Mouse (Mus musculus) MEL (cell line): Measurements from ENCODE around the gene Usp22. TPM values are rescaled to one million over a fixed set of nuclear protein-coding genes. Genes with fewer than 3 reads are reported as not detected.

ENCODE experiments used
- DNase-seq: peaks from one replicate; pipeline ENCODE4 v3.0.0; 2011; ENCODE audit warnings: low read depth, low spot score
- H3K27ac ChIP-seq: 2 replicates; pipeline ENCODE4 v1.5.1; 2012; ENCODE audit warnings: low read depth, mild to moderate bottlenecking, control low read depth, low read length, moderate library complexity; ENCODE audit not compliant: control insufficient read depth
- H3K27me3 ChIP-seq, 2 experiments: fragments of 150-350 bp in 1 of 2; sonication (generic) in 1 of 2; 2 replicates each; pipeline ENCODE4 v1.6.1; 2012; ENCODE audit warnings: low read length in 2 of 2, mild to moderate bottlenecking in 2 of 2, improper control_type of control experiment in 1 of 2, moderate library complexity in 1 of 2; ENCODE audit not compliant: insufficient read depth in 2 of 2, control insufficient read depth in 1 of 2
- H3K36me3 ChIP-seq, 2 experiments: 2 replicates each; pipeline ENCODE4 v1.6.1; 2012 to 2014; ENCODE audit warnings: low read length in 2 of 2, improper control_type of control experiment in 1 of 2, inconsistent platforms in 1 of 2, mild to moderate bottlenecking in 1 of 2; ENCODE audit not compliant: insufficient read depth in 2 of 2, control insufficient read depth in 1 of 2
- H3K4me1 ChIP-seq, 2 experiments: fragments of 150-350 bp in 1 of 2; sonication (generic) in 1 of 2; 2 replicates each; pipeline ENCODE4 v1.6.1; 2012; ENCODE audit warnings: low read length in 2 of 2, improper control_type of control experiment in 1 of 2, mild to moderate bottlenecking in 1 of 2; ENCODE audit not compliant: insufficient read depth in 2 of 2, control insufficient read depth in 1 of 2
- H3K4me3 ChIP-seq, 2 experiments: fragments of 150-350 bp in 1 of 2; sonication (generic) in 1 of 2; 2 replicates each; pipeline ENCODE4 v1.5.1; 2012; ENCODE audit warnings: low read depth in 2 of 2, low read length in 2 of 2, mild to moderate bottlenecking in 2 of 2, moderate library complexity in 2 of 2, control low read depth in 1 of 2, improper control_type of control experiment in 1 of 2; ENCODE audit not compliant: control insufficient read depth in 1 of 2, insufficient read depth in 1 of 2
- H3K79me2 ChIP-seq: 2 replicates; pipeline ENCODE4 v1.6.1; 2012; ENCODE audit warnings: mild to moderate bottlenecking, low read length, moderate library complexity; ENCODE audit not compliant: control insufficient read depth, poor library complexity, insufficient read depth
- H3K9ac ChIP-seq: 2 replicates; pipeline ENCODE4 v1.6.1; 2012; ENCODE audit warnings: low read depth, mild to moderate bottlenecking, control low read depth, low read length, moderate library complexity; ENCODE audit not compliant: control insufficient read depth, poor library complexity, severe bottlenecking
- H3K9me3 ChIP-seq: fragments of 150-350 bp; sonication (generic); replicated peaks from 2 replicates; pipeline ENCODE4 v1.6.1; 2012; ENCODE audit warnings: mild to moderate bottlenecking, low read length, improper control_type of control experiment, moderate library complexity; ENCODE audit not compliant: insufficient read depth
- CHD2 ChIP-seq: IDR thresholded peaks from 2 replicates; pipeline ENCODE4 v1.6.1; 2011; ENCODE audit warnings: low read length, improper control_type of control experiment
- ELF1 ChIP-seq: IDR thresholded peaks from 2 replicates; pipeline ENCODE4 v1.6.1; 2014; ENCODE audit warnings: low read depth, mild to moderate bottlenecking, inconsistent platforms, low read length, improper control_type of control experiment, moderate library complexity
- EP300 ChIP-seq, 2 experiments: IDR thresholded peaks; 2 replicates each; pipeline ENCODE4 v1.6.1; 2011; ENCODE audit warnings: improper control_type of control experiment in 2 of 2, low read length in 2 of 2, low read depth in 1 of 2, mild to moderate bottlenecking in 1 of 2
- ETS1 ChIP-seq: IDR thresholded peaks from 2 replicates; pipeline ENCODE4 v1.6.1; 2012; ENCODE audit warnings: low read depth, mild to moderate bottlenecking, inconsistent platforms, low read length, improper control_type of control experiment, moderate library complexity
- GABPA ChIP-seq: IDR thresholded peaks from 2 replicates; pipeline ENCODE4 v1.6.1; 2012; ENCODE audit warnings: low read depth, mild to moderate bottlenecking, inconsistent platforms, low read length, improper control_type of control experiment, moderate library complexity
- HCFC1 ChIP-seq: IDR thresholded peaks from 2 replicates; pipeline ENCODE4 v1.6.1; 2012; ENCODE audit warnings: low read depth, mild to moderate bottlenecking, inconsistent platforms, low read length, improper control_type of control experiment, moderate library complexity
- KAT2A ChIP-seq: conservative IDR thresholded peaks from 2 replicates; pipeline ENCODE4 v1.6.1; 2012; ENCODE audit warnings: low read depth, low read length, improper control_type of control experiment, inconsistent platforms
- MAX ChIP-seq: IDR thresholded peaks from 2 replicates; pipeline ENCODE4 v1.6.1; 2011; ENCODE audit warnings: low read length, improper control_type of control experiment
- MAZ ChIP-seq: IDR thresholded peaks from 2 replicates; pipeline ENCODE4 v1.6.1; 2012; ENCODE audit warnings: low read depth, mild to moderate bottlenecking, inconsistent platforms, low read length, improper control_type of control experiment
- MEF2A ChIP-seq: IDR thresholded peaks from 2 replicates; pipeline ENCODE4 v1.6.1; 2014; ENCODE audit warnings: low read depth, mild to moderate bottlenecking, inconsistent platforms, low read length, improper control_type of control experiment; ENCODE audit not compliant: poor library complexity, insufficient replicate concordance, severe bottlenecking; ENCODE audit errors: extremely low read depth
- MXI1 ChIP-seq: IDR thresholded peaks from 2 replicates; pipeline ENCODE4 v1.6.1; 2011; ENCODE audit warnings: mild to moderate bottlenecking, low read depth, low read length, improper control_type of control experiment
- MYC ChIP-seq: IDR thresholded peaks from 2 replicates; pipeline ENCODE4 v1.6.1; 2011; ENCODE audit warnings: low read depth, mild to moderate bottlenecking, low read length, improper control_type of control experiment, moderate library complexity
- NELFE ChIP-seq: IDR thresholded peaks from 2 replicates; pipeline ENCODE4 v1.6.1; 2011; ENCODE audit warnings: low read depth, low read length, improper control_type of control experiment
- NRF1 ChIP-seq: IDR thresholded peaks from 2 replicates; pipeline ENCODE4 v1.6.1; 2014; ENCODE audit warnings: low read depth, mild to moderate bottlenecking, inconsistent platforms, low read length, improper control_type of control experiment, moderate library complexity; ENCODE audit not compliant: poor library complexity, insufficient read depth, severe bottlenecking
- POLR2A ChIP-seq, 2 experiments: IDR thresholded peaks; 2 replicates each; pipeline ENCODE4 v1.6.1; 2011 to 2012; ENCODE audit warnings: low read length in 2 of 2, mild to moderate bottlenecking in 2 of 2, control low read depth in 1 of 2, improper control_type of control experiment in 1 of 2, low read depth in 1 of 2, moderate library complexity in 1 of 2; ENCODE audit not compliant: control insufficient read depth in 1 of 2, insufficient read depth in 1 of 2, poor library complexity in 1 of 2
- POLR2AphosphoS2 ChIP-seq: IDR thresholded peaks from 2 replicates; pipeline ENCODE4 v1.6.1; 2011; ENCODE audit warnings: low read length, improper control_type of control experiment
- RCOR1 ChIP-seq: IDR thresholded peaks from 2 replicates; pipeline ENCODE4 v1.6.1; 2012; ENCODE audit warnings: low read depth, mild to moderate bottlenecking, inconsistent platforms, low read length, improper control_type of control experiment
- SIN3A ChIP-seq: IDR thresholded peaks from 2 replicates; pipeline ENCODE4 v1.6.1; 2012; ENCODE audit warnings: low read length, improper control_type of control experiment, inconsistent platforms
- SMC3 ChIP-seq: IDR thresholded peaks from 2 replicates; pipeline ENCODE4 v1.6.1; 2011; ENCODE audit warnings: low read depth, low read length, improper control_type of control experiment
- TBP ChIP-seq: IDR thresholded peaks from 2 replicates; pipeline ENCODE4 v1.8.0; 2011; ENCODE audit warnings: low read depth, low read length, improper control_type of control experiment
- TCF12 ChIP-seq: IDR thresholded peaks from 2 replicates; pipeline ENCODE4 v1.6.1; 2014; ENCODE audit warnings: low read depth, mild to moderate bottlenecking, inconsistent platforms, low read length, improper control_type of control experiment, moderate library complexity
- UBTF ChIP-seq: IDR thresholded peaks from 2 replicates; pipeline ENCODE4 v1.6.1; 2012; ENCODE audit warnings: low read depth, mild to moderate bottlenecking, inconsistent platforms, low read length, improper control_type of control experiment, moderate library complexity, borderline replicate concordance; ENCODE audit not compliant: insufficient read depth
- USF2 ChIP-seq, 2 experiments: IDR thresholded peaks; 2 replicates each; pipeline ENCODE4 v1.6.1; 2011 to 2012; ENCODE audit warnings: improper control_type of control experiment in 2 of 2, low read length in 2 of 2, borderline replicate concordance in 1 of 2, inconsistent platforms in 1 of 2, low read depth in 1 of 2, mild to moderate bottlenecking in 1 of 2; ENCODE audit not compliant: insufficient read depth in 1 of 2
- ZC3H11A ChIP-seq: IDR thresholded peaks from 2 replicates; pipeline ENCODE4 v1.6.1; 2012; ENCODE audit warnings: low read depth, mild to moderate bottlenecking, inconsistent platforms, low read length, improper control_type of control experiment
- ZKSCAN1 ChIP-seq: IDR thresholded peaks from 2 replicates; pipeline ENCODE4 v1.6.1; 2012; ENCODE audit warnings: low read depth, mild to moderate bottlenecking, inconsistent platforms, low read length, improper control_type of control experiment, moderate library complexity
- ZMIZ1 ChIP-seq: IDR thresholded peaks from 2 replicates; pipeline ENCODE4 v1.6.1; 2012; ENCODE audit warnings: low read depth, mild to moderate bottlenecking, inconsistent platforms, low read length, improper control_type of control experiment, moderate library complexity
- ZNF384 ChIP-seq: IDR thresholded peaks from 2 replicates; pipeline ENCODE4 v1.6.1; 2012; ENCODE audit warnings: low read depth, mild to moderate bottlenecking, inconsistent platforms, low read length, improper control_type of control experiment
- polyA plus RNA-seq, 2 experiments: library from polyadenylated mRNA; stranded (reverse) in 1 of 2; unstranded in 1 of 2; fragments of >175 nt in 1 of 2; fragments of >200 nt in 1 of 2; gene quantifications; 2 replicates each; pipeline versions ENCODE4 v1.2.1 to v1.2.4; 2012; ENCODE audit warnings: low replicate concordance in 2 of 2, low read depth in 1 of 2; ENCODE audit not compliant: insufficient read length in 2 of 2, insufficient read depth in 1 of 2, missing spikeins in 1 of 2
- total RNA-seq: library from RNA; depleted of rRNA; stranded (reverse); fragments of 300-350 nt; gene quantifications from 2 replicates; pipeline ENCODE4 v1.2.3, GENCODE M21; 2012; rRNA removed

Usp22 gene
- 36.5 and 37.1 TPM in 2 replicates for total RNA-seq
- polyA plus RNA-seq, result 100 to 1,000 TPM in 1 of 2 experiments, 10 to 100 TPM in 1; 36.9 to 646 TPM

- peak; percentile 100 for DNase-seq
- peak within 1 kb of the TSS; percentile 78 to 85 for H3K4me3 ChIP-seq
These were observed at the start of gene Usp22 for GRCm38 (mm10) chr11:61174821-61175658. TSS of gene Usp22 (minus strand) at chr11:61175055.

GRCm38 (mm10) chr11:61224234-61224744 is 49.4 kb upstream of the Usp22 start:
- peaks cover 11 to 12% of the 10 kb centered on the region in 2 experiments for H3K4me1 ChIP-seq
- no peak overlapping the region for H3K9ac ChIP-seq
- no peaks in the 10 kb centered on the region; a peak in 1 of 4 replicates for H3K27me3 ChIP-seq
- H3K27ac ChIP-seq, result no peak overlapping the region
- DNase-seq, result no peak
- H3K36me3 ChIP-seq, result peaks cover 0 to 8% of the 10 kb centered on the region in 2 experiments; a peak in 2 of 4 replicates
- H3K9me3 ChIP-seq, result no peaks in the 10 kb centered on the region
- no peak for TF ChIP-seq KAT2A
- TF ChIP-seq NRF1, result no peak
- TF ChIP-seq MAZ, result no peak
- no peak for TF ChIP-seq GABPA
- no peak for TF ChIP-seq ZKSCAN1
- TF ChIP-seq MAX, result no peak
- TF ChIP-seq POLR2AphosphoS2, result no peak
- no peak for TF ChIP-seq SMC3
- no peak for TF ChIP-seq TBP
- TF ChIP-seq ZC3H11A, result no peak
- no peak for TF ChIP-seq TCF12
- TF ChIP-seq SIN3A, result no peak
- no peak for TF ChIP-seq ETS1
- no peak for TF ChIP-seq EP300 (IDR thresholded peaks at IDR 0.05; ENCODE audit: low read depth in 1 of 2, low read length in 2 of 2)
- H3K79me2 ChIP-seq, result no peaks in the 10 kb centered on the region
- H3K4me3 ChIP-seq, result no peak overlapping the region

More at GRCm38 (mm10) chr11:61174821-61175658, at the start of gene Usp22:
- peaks cover 19% of the 10 kb centered on the region for H3K79me2 ChIP-seq
- no peaks in the 10 kb centered on the region; a peak in 1 of 4 replicates for H3K27me3 ChIP-seq
- H3K36me3 ChIP-seq, result peaks cover 0 to 18% of the 10 kb centered on the region in 2 experiments; a peak in 2 of 4 replicates
- H3K27ac ChIP-seq, result peak within 1 kb of the TSS; percentile 60
- no peaks in the 10 kb centered on the region for H3K9me3 ChIP-seq
- peaks cover 12 to 13% of the 10 kb centered on the region in 2 experiments for H3K4me1 ChIP-seq
- peak within 1 kb of the TSS; percentile 79 for H3K9ac ChIP-seq
- TF ChIP-seq ELF1 (peak; percentile 36; the same call in 1 of the 2 replicates), ETS1 (peak; percentile 80), KAT2A (0 out of 2 replicates have a peak, but pooled peaks have one; percentile 9), EP300 (IDR thresholded peaks at IDR 0.05; ENCODE audit: low read depth in 1 of 2, low read length in 2 of 2) (peak in 1 of 2 experiments; percentile 6; a peak in 1 of 4 replicates), MXI1 (peak; percentile 65), CHD2 (peak; percentile 69), TCF12 (peak; percentile 22; the same call in 1 of the 2 replicates), SIN3A (peak; percentile 94), ZMIZ1 (0 out of 2 replicates have a peak, but pooled peaks have one; percentile 49), USF2 (IDR thresholded peaks at IDR 0.05; ENCODE audit: borderline replicate concordance in 1 of 2, insufficient read depth in 1 of 2, low read depth in 1 of 2, low read length in 2 of 2) (no peak), MEF2A (no peak), RCOR1 (peak; percentile 51; the same call in 1 of the 2 replicates), TBP (peak; percentile 60), ZNF384 (0 out of 2 replicates have a peak, but pooled peaks have one; percentile 10), NRF1 (peak; percentile 85), ZKSCAN1 (no peak), POLR2AphosphoS2 (peak; percentile 36; the same call in 1 of the 2 replicates), POLR2A (IDR thresholded peaks at IDR 0.05; ENCODE audit: control insufficient read depth in 1 of 2, insufficient read depth in 1 of 2, low read depth in 1 of 2, low read length in 2 of 2, poor library complexity in 1 of 2) (peak; percentile 50 to 85; a peak in 3 of 4 replicates), UBTF (0 out of 2 replicates have a peak, but pooled peaks have one; percentile 16), GABPA (no peak), NELFE (peak; percentile 89), MYC (no peak), HCFC1 (peak; percentile 75)
